Mouse (Mus musculus) central nervous system, embryonic 11.5 days (tissue): Measurements from ENCODE around the gene Srebf1. TPM values are rescaled to one million over a fixed set of nuclear protein-coding genes. Genes with fewer than 3 reads are reported as not detected.

ENCODE experiments used
- polyA plus RNA-seq: library from polyadenylated mRNA; depleted of rRNA; stranded (reverse); fragments of >200 nt; gene quantifications from 2 replicates; pipeline ENCODE4 v1.2.3, GENCODE M21; 2012; rRNA removed

Gene Srebf1
- polyA plus RNA-seq, result 60.0 and 62.0 TPM in 2 replicates

GRCm38 (mm10) chr11:60222469-60223236, at the start of gene Srebf1:
Gene Srebf1, minus strand, starts transcription at chr11:60222581.

Other genes with a start within 250 kb of the Srebf1 start
- gene Pemt, start 176.1 kb downstream of the Srebf1 start, polyA plus RNA-seq, result 4.6 and 5.9 TPM in 2 replicates
- 59.4 and 60.9 TPM in 2 replicates for gene Rai1, start 117.6 kb downstream of the Srebf1 start, polyA plus RNA-seq
- 17.9 and 26.4 TPM in 2 replicates for gene Tom1l2, start 130.3 kb upstream of the Srebf1 start, polyA plus RNA-seq
- 3.2 and 3.5 TPM in 2 replicates for gene Drc3, start 130.7 kb upstream of the Srebf1 start, polyA plus RNA-seq
- 14.0 and 19.1 TPM in 2 replicates for gene Gid4, start 194.6 kb upstream of the Srebf1 start, polyA plus RNA-seq
- gene Atpaf2, start 195.9 kb upstream of the Srebf1 start, polyA plus RNA-seq, result 28.3 and 34.8 TPM in 2 replicates
- gene Drg2, start 232.0 kb upstream of the Srebf1 start, polyA plus RNA-seq, result 54.1 and 90.9 TPM in 2 replicates
- 0.20 and 0.43 TPM in 2 replicates for gene Myo15, start 246.8 kb upstream of the Srebf1 start, polyA plus RNA-seq